Mouse (Mus musculus) testis, adult 2 months (tissue): ENCODE measurements around the gene Synpo2.

Experiments used
- CTCF ChIP-seq: fragments of 200-500 bp; IDR thresholded peaks from 2 replicates; pipeline ENCODE4 v1.5.1; 2012; ENCODE audit warnings: low read depth, mild to moderate bottlenecking, inconsistent platforms, low read length, moderate library complexity; ENCODE audit not compliant: control insufficient read depth, insufficient read depth, insufficient replicate concordance
- POLR2A ChIP-seq: fragments of 200-500 bp; IDR thresholded peaks from 2 replicates; pipeline ENCODE4 v1.6.1; 2012; ENCODE audit warnings: low read depth, mild to moderate bottlenecking, inconsistent platforms, low read length, moderate library complexity; ENCODE audit not compliant: control insufficient read depth

- TF ChIP-seq POLR2A = no peak
- no peak for TF ChIP-seq CTCF
Measured at GRCm38 (mm10) chr3:123193740-123194139, 42.2 kb downstream of the Synpo2 start.
